31 mouse cellular contexts compared by ENCODE assay signal in genomic region chr19:29302119-29302518, GRCm38 (mm10). TPM values are rescaled to one million over a fixed set of nuclear protein-coding genes. Genes with fewer than 3 reads are reported as not detected.
"Had no signal": no experiment of that assay in that cellular context is flagged by ENCODE, and none has a peak within 500 bp of the region (broad histone marks: within the 10 kb centered on the region; RNA-seq: fewer than 3 reads in every experiment).

No protein-coding gene starts in this region.

- H3K4me2 ChIP-seq: embryonic facial prominence, embryonic 12.5 days; embryonic facial prominence, embryonic 13.5 days; embryonic facial prominence, embryonic 15.5 days; forebrain, embryonic 12.5 days; forebrain, embryonic 13.5 days; forebrain, embryonic 15.5 days had no signal

- H3K27ac ChIP-seq: embryonic facial prominence, embryonic 10.5 days; embryonic facial prominence, embryonic 12.5 days; embryonic facial prominence, embryonic 13.5 days; embryonic facial prominence, embryonic 15.5 days; forebrain, embryonic 10.5 days; forebrain, embryonic 12.5 days; forebrain, embryonic 13.5 days; forebrain, embryonic 15.5 days; gastrocnemius, adult 2 months; heart, adult 2 months had no signal

- H3K4me3 ChIP-seq: embryonic facial prominence, embryonic 10.5 days; embryonic facial prominence, embryonic 12.5 days; embryonic facial prominence, embryonic 13.5 days; embryonic facial prominence, embryonic 15.5 days; erythroblast, embryonic 14.5 days; forebrain, embryonic 10.5 days; forebrain, embryonic 12.5 days; forebrain, embryonic 13.5 days; forebrain, embryonic 15.5 days; gastrocnemius, adult 2 months; heart, adult 2 months had no signal

- DNase-seq: cerebellum, adult 9-10 months; cerebellum, adult 9-11 months; cerebellum, postnatal 10 days; cerebellum, postnatal 14 days; cerebellum, postnatal 25 days; cerebellum, postnatal 36 days; embryo, embryonic 11 days; forebrain, postnatal 0 days; gastrocnemius, adult 2 months; gastrocnemius, postnatal 10 days; gastrocnemius, postnatal 14 days; gastrocnemius, postnatal 25 days; gastrocnemius, postnatal 36 days; heart, adult 11 months; heart, adult 18-20 months; heart, adult 2 months had no signal

- H3K4me1 ChIP-seq: embryonic facial prominence, embryonic 10.5 days; embryonic facial prominence, embryonic 13.5 days; embryonic facial prominence, embryonic 15.5 days had no signal

- H3K9ac ChIP-seq: embryonic facial prominence, embryonic 12.5 days; embryonic facial prominence, embryonic 13.5 days; embryonic facial prominence, embryonic 15.5 days; forebrain, embryonic 12.5 days; forebrain, embryonic 13.5 days; forebrain, embryonic 15.5 days; forebrain, postnatal 0 days had no signal

- H3K27me3 ChIP-seq: embryonic facial prominence, embryonic 12.5 days; embryonic facial prominence, embryonic 13.5 days; embryonic facial prominence, embryonic 15.5 days; forebrain, embryonic 12.5 days; forebrain, embryonic 13.5 days; forebrain, embryonic 15.5 days had no signal

- H3K9me3 ChIP-seq: embryonic facial prominence, embryonic 10.5 days; embryonic facial prominence, embryonic 12.5 days; embryonic facial prominence, embryonic 13.5 days; embryonic facial prominence, embryonic 15.5 days; forebrain, embryonic 10.5 days; forebrain, embryonic 12.5 days; forebrain, embryonic 13.5 days; forebrain, embryonic 15.5 days had no signal

RNA-seq across cellular contexts. Expression of gene Insl6, which starts 23.0 kb away (rescaled TPM):
- total RNA-seq: gastrocnemius, adult 18-20 months; gastrocnemius, adult 2 months; gastrocnemius, adult 8-10 months; gastrocnemius, postnatal 25 days; gastrocnemius, postnatal 36 days had no signal
- polyA plus RNA-seq: erythroblast, embryonic 14.5 days had no signal

RNA-seq across cellular contexts. Expression of gene Rln1, which starts 32.4 kb away (rescaled TPM):
- total RNA-seq: common myeloid progenitor, adult 5-6 weeks; gastrocnemius, adult 18-20 months; gastrocnemius, adult 2 months; gastrocnemius, adult 8-10 months; gastrocnemius, postnatal 10 days; gastrocnemius, postnatal 14 days; gastrocnemius, postnatal 25 days; gastrocnemius, postnatal 36 days; granulocyte monocyte progenitor cell, adult 5-6 weeks; heart, adult 18-20 months; heart, adult 2 months; heart, adult 8-10 months had no signal
- polyA plus RNA-seq: embryonic facial prominence, embryonic 13.5 days; erythroblast, embryonic 14.5 days; gonadal fat pad, adult 2 months; heart, adult 2 months had no signal
